Mouse (Mus musculus): Measurements from ENCODE around the gene Igdcc4. TPM values are rescaled to one million over a fixed set of nuclear protein-coding genes. Genes with fewer than 3 reads are reported as not detected.

The Igdcc4 gene
- 10 to 100 TPM; 10.2 to 12.4 TPM for total RNA-seq (2021)
- 7.3 and 12.0 TPM in 2 replicates for polyA plus RNA-seq (2012; rRNA removed)
- long read RNA-seq, full-length matches to known transcripts, result 7 of 12 reads
- long read RNA-seq, partial matches to known transcripts, result 3 of 12 reads
- long read RNA-seq, other reads (novel, unspliced or antisense), result 2 of 12 reads

DNA sequence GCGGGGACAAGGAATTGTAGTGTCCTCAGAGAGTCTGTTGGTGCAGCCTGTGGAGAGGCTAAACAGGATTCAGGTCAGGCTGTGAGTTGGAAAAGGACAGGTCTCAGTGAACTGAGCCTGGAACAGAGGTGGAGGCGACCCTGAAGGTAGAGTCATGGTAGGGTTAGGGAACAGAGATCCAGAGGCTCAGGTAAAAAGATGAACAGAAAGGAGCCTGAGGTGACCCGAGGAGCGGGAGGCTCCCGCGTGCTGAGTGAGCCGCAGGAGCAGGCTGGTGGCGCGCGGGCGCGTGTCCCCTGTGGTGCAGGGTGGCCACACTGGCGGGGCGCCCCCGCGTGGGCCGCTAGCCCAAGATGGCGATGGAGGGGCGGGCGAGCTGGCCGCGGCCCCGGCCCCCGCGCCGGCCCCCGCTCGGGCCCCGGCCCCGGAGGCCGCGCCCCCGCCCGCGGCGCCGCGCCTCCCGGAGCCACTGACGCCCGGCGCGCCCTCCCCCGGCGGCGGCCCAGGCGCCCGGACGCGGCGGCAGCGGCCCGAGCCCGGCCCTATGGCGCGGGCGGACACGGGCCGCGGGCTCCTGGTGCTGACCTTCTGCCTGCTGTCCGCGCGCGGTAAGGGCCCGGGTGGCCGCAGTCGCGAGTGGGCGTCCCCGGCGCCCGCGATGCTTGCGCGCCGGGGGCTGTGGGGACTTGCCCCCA lies at the start of gene Igdcc4:
Igdcc4 (plus strand) TSS at position 496 of the 695 bp plus-strand sequence.
- DNase-seq, result peak; percentile 24 to 42
- Histone ChIP-seq H3K27ac (peak within 1 kb of the TSS; percentile 31; the same call in 1 of the 2 replicates), H3K79me2 (replicated peaks; ENCODE audit: control insufficient read depth, insufficient read depth, low read length) (no peaks in the 10 kb centered on the region), H3K36me3 (ENCODE audit: control insufficient read depth, insufficient read depth, low read length) (no peaks in the 10 kb centered on the region), H3K4me3 (peak within 1 kb of the TSS; percentile 54), H3K9ac (ENCODE audit: low read depth, low read length) (peak within 1 kb of the TSS; percentile 73), H3K27me3 (ENCODE audit: control insufficient read depth, insufficient read depth, low read length) (no peaks in the 10 kb centered on the region; the same call in 1 of the 2 replicates), H3K4me1 (ENCODE audit: control insufficient read depth, insufficient read depth, low read length) (no peaks in the 10 kb centered on the region)
- 13% methylated on average over 69 of the region's 76 CpGs for WGBS
- TF ChIP-seq POLR2A (IDR thresholded peaks at IDR 0.05; ENCODE audit: insufficient read depth, low read depth, low read length) (no peak), EP300 (IDR thresholded peaks at IDR 0.05; ENCODE audit: insufficient read depth, low read depth, low read length) (no peak)
- intact Hi-C loops (cut with DNase I), result no loop called here

DNA sequence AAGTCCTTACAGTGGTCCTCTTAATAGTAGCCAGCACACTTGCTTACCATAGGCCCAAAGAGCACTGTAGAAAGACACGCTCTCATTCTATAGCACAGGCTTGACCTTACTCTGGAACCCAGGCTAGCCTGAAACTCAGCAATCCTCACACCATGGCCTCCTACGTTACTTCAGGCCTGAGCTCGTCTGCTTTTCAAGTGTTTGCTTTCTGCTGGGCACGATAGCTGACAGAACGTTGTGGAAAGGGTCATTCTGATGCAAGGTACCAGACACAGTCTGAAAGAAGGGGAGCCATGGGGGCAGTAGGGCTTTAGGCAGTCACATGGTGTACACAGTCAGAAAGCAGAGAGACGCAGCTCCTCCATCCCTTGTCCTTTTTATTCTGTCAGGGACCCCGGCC lies 37.0 kb upstream of the Igdcc4 start:
- intact Hi-C loops (cut with DNase I), result no loop called here

DNA sequence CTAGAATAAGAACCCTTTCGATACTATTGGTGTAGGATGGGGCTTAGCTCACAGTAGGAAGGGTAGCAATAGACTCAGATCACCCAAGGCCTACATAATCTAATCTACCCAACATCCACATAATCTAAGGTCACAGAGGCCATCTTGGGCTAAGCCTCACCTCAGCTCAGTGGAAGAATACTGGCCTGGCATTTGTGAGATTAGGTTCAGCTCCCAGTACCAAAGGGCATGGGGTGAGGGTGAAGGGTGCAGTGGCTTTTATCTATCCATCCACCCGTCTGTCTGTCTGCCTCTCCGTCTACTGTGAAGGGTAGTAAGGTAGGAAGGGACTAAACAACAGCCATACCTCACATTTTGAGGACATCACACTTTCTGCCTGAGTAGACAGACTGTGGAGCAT lies 30.7 kb upstream of the Igdcc4 start:
- intact Hi-C loops (cut with DNase I), result no loop called here
- no peak overlapping the region for H3K9ac ChIP-seq (ENCODE audit: low read depth, low read length)
- no peaks in the 10 kb centered on the region for H3K27me3 ChIP-seq (ENCODE audit: control insufficient read depth, insufficient read depth, low read length)
- WGBS, result 89% methylated on average over 3 of the region's 3 CpGs
- H3K4me3 ChIP-seq, result no peak overlapping the region
- no peaks in the 10 kb centered on the region for H3K79me2 ChIP-seq (replicated peaks; ENCODE audit: control insufficient read depth, insufficient read depth, low read length)
- no peaks in the 10 kb centered on the region; the same call in 1 of the 2 replicates for H3K36me3 ChIP-seq (ENCODE audit: control insufficient read depth, insufficient read depth, low read length)
- TF ChIP-seq POLR2A (IDR thresholded peaks at IDR 0.05; ENCODE audit: insufficient read depth, low read depth, low read length), result no peak
- no peak for TF ChIP-seq EP300 (IDR thresholded peaks at IDR 0.05; ENCODE audit: insufficient read depth, low read depth, low read length)
- TF ChIP-seq CTCF (IDR thresholded peaks at IDR 0.05), result no peak
- DNase-seq, result no peak
- no peak overlapping the region for H3K27ac ChIP-seq
- no peaks in the 10 kb centered on the region for H3K4me1 ChIP-seq (ENCODE audit: control insufficient read depth, insufficient read depth, low read length)

More for the DNA sequence above, 37.0 kb upstream of the Igdcc4 start:
- Histone ChIP-seq H3K79me2 (replicated peaks; ENCODE audit: control insufficient read depth, insufficient read depth, low read length) (no peaks in the 10 kb centered on the region), H3K27ac (no peak overlapping the region), H3K4me3 (no peak overlapping the region), H3K36me3 (ENCODE audit: control insufficient read depth, insufficient read depth, low read length) (no peaks in the 10 kb centered on the region; the same call in 1 of the 2 replicates), H3K4me1 (ENCODE audit: control insufficient read depth, insufficient read depth, low read length) (no peaks in the 10 kb centered on the region), H3K27me3 (ENCODE audit: control insufficient read depth, insufficient read depth, low read length) (no peaks in the 10 kb centered on the region), H3K9ac (ENCODE audit: low read depth, low read length) (no peak overlapping the region)
- no peak for TF ChIP-seq CTCF (IDR thresholded peaks at IDR 0.05)
- no peak for TF ChIP-seq POLR2A (IDR thresholded peaks at IDR 0.05; ENCODE audit: insufficient read depth, low read depth, low read length)
- no peak for TF ChIP-seq EP300 (IDR thresholded peaks at IDR 0.05; ENCODE audit: insufficient read depth, low read depth, low read length)
- DNase-seq, result no peak
- WGBS, result 91% methylated on average over 7 of the region's 7 CpGs

DNA sequence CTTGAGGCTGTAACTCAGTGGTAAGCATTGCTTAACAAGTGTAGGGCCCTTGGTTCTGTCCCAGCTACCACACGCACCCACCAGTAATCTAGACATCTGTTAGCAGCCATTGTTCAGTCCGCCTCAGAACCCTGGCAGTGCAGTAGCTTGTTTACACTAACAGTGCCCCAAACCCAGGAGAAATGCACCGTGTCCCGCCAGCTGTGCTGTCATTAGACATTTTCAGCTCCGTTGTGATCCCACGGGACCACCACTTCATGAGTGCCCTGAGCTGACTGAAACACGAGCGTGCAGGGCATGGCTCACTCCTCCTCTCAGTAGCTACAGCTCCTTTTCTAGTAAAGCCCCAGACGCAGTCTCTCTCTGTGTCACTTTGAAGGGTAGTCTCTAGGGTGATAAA lies 27.7 kb upstream of the Igdcc4 start:
- H3K79me2 ChIP-seq (replicated peaks; ENCODE audit: control insufficient read depth, insufficient read depth, low read length), result no peaks in the 10 kb centered on the region
- no peak overlapping the region for H3K9ac ChIP-seq (ENCODE audit: low read depth, low read length)
- no peaks in the 10 kb centered on the region for H3K27me3 ChIP-seq (ENCODE audit: control insufficient read depth, insufficient read depth, low read length)
- no peak overlapping the region for H3K4me3 ChIP-seq
- TF ChIP-seq POLR2A (IDR thresholded peaks at IDR 0.05; ENCODE audit: insufficient read depth, low read depth, low read length) (no peak), CTCF (IDR thresholded peaks at IDR 0.05) (no peak), EP300 (IDR thresholded peaks at IDR 0.05; ENCODE audit: insufficient read depth, low read depth, low read length) (no peak)
- DNase-seq, result no peak
- peaks cover under 1% of the 10 kb centered on the region; the same call in 1 of the 2 replicates for H3K36me3 ChIP-seq (ENCODE audit: control insufficient read depth, insufficient read depth, low read length)
- intact Hi-C loops (cut with DNase I), result no loop called here
- H3K27ac ChIP-seq, result no peak overlapping the region
- 72% methylated on average over 9 of the region's 9 CpGs for WGBS
- no peaks in the 10 kb centered on the region for H3K4me1 ChIP-seq (ENCODE audit: control insufficient read depth, insufficient read depth, low read length)

DNA sequence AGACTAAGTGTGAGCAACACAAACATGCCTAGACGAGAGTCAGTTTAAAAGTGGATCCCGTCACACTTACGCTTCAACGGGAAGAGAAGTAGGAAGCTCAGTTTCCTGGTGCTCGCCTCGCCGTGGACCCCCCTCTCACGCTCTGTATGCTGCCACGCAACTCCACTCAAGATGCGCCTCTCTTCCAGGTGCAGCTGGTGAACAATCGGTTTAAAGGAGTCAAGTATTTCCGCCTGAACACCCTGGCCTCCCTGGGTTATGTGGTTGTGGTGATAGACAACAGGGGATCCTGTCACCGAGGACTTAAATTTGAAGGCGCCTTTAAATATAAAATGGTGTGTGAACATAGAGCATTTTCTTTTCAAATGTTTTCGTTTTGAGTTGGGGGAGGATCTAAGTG lies 27.0 kb upstream of the Igdcc4 start:
- intact Hi-C loops (cut with DNase I), result no loop called here
- Histone ChIP-seq H3K36me3 (ENCODE audit: control insufficient read depth, insufficient read depth, low read length) (peaks cover 3% of the 10 kb centered on the region; the same call in 1 of the 2 replicates), H3K4me3 (no peak overlapping the region), H3K4me1 (ENCODE audit: control insufficient read depth, insufficient read depth, low read length) (no peaks in the 10 kb centered on the region), H3K27me3 (ENCODE audit: control insufficient read depth, insufficient read depth, low read length) (no peaks in the 10 kb centered on the region), H3K79me2 (replicated peaks; ENCODE audit: control insufficient read depth, insufficient read depth, low read length) (no peaks in the 10 kb centered on the region), H3K27ac (no peak overlapping the region), H3K9ac (ENCODE audit: low read depth, low read length) (no peak overlapping the region)
- WGBS, result 84% methylated on average over 15 of the region's 15 CpGs
- no peak for DNase-seq
- no peak for TF ChIP-seq EP300 (IDR thresholded peaks at IDR 0.05; ENCODE audit: insufficient read depth, low read depth, low read length)
- no peak for TF ChIP-seq POLR2A (IDR thresholded peaks at IDR 0.05; ENCODE audit: insufficient read depth, low read depth, low read length)
- TF ChIP-seq CTCF (IDR thresholded peaks at IDR 0.05), result no peak
